Mouse (Mus musculus) spleen, postnatal 10 days (tissue): ENCODE measurements around the gene Atp11a.

ENCODE experiments used
- DNase-seq, 2 experiments: peaks; one replicate each; pipeline ENCODE4 v3.0.0; 2021 to 2022; ENCODE audit warnings: low spot score in 2 of 2

Gene Atp11a

DNA sequence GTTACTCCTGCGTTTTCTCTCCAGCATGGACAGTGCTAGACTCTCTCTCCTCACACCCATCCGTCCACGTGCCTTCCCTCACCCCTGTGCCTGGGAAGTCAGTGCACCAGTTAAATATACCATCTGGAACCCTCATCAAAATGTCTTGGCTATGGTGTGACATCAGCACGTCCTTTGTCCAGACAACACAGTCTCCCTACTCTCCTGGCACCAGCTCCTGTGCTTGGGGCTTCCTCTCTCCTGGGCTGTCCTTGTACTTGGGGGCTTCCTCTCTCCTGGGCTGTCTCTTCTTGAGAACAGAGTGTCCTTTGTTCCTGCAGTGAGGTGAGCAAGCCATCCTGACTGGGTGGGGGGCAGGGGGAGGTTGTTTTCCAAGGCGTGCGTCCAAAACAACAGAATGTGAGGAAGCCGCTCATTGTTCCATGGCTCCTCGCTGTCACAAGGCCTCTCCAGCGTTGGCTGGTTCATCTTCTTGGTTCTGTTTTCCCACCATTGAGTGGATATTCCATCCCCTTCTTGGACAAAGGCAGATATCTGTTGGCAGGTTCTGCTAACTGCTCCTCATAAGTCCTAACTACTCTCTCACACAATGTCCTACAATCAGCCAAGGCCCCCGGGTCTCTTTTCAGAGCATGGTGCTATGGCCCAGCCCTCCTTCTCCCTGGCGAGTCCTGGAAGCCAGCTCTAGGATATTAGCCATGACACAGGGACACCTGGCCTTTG, 148.9 kb downstream of the Atp11a start:
- no peak for DNase-seq

- DNase-seq, result no peak
Measured at GRCm38 (mm10) chr8:12906597-12906996, 149.8 kb downstream of the Atp11a start.

DNA sequence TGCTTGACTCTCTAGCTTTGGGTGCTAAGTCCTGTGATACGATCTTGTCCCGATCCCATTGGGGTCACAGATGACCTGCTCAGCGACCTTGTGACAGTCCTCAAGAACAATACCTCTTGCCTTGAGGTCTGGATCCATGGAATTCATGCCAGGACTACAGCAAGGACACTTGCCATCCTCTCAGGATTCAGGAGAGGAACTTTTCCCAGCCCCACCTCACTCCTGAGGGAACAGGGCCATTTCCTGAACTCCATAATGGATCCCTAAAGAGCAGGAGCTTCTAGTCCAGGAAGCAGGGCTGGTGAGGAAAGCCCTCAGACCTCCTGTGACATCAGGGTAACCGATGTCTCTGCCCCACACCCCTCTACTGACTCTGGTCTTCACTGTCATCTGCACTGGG, 150.9 kb downstream of the Atp11a start:
- no peak for DNase-seq

DNA sequence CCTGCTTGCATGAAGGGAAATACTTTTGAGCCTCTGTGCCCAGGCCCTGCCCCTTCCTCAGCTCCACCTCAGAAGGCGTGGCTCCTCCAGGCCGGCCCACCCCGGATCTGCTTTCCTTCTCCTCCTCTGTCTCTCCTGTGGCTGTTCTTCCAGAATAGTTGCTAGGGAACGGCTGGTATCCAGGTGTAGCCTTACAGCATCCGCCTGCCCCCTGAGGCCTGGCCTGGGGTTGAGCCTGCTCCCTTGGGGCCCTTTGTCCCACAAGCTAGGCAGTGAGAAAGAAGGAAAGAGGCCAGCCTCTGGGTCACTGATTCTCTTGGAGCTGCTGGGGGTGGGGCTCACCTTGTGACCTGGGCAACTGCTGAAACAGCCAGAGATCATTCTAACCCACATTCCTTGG, 155.2 kb downstream of the Atp11a start:
- no peak for DNase-seq

- DNase-seq, result no peak
Measured at GRCm38 (mm10) chr8:12915187-12916006, 158.6 kb downstream of the Atp11a start.

- DNase-seq, result no peak
Measured at GRCm38 (mm10) chr8:12916156-12916900, 159.5 kb downstream of the Atp11a start.

DNA sequence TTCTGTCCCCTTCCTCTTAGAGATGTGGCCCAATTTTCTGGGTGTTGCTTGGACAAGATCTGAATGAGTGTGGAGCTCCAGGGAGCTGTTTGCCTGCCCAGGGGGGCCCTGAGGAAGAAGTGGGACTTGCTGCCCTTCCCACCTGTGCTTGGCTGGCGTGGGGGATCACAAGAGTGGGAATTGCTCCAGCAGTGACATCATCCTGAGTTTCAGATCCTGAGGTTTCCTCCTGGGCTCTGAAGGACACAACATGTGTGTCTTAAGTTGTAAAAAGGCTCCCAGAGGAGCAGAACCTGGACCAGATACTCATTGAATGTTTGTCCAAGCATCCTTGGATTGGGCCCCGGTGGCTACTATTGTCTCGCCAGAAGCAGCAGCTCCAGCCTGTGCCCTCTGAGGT, 160.2 kb downstream of the Atp11a start:
- DNase-seq, result no peak

DNA sequence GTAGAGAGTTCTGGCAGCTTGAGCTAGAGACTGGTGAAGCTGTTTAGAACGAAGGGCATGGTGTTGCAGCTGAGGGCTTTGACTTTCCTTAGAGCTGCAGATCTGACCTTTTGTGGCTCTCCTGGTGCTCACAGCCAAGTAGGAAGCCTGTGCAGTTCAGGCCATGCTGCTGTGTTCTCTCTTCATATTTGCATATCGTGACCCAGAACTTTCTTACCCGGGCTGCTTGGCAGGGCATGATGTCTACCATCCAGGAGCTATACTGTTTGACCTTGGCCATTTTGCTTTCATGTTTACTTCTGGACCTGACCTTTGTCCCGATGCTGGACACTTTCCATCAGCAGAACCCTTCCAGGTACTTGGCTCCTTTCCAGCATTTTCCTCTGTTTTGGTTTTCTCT, 161.0 kb downstream of the Atp11a start:
- no peak for DNase-seq
